Mouse (Mus musculus) heart, adult 2 months (tissue): ENCODE results near the gene Srd5a1. TPM values are rescaled to one million over a fixed set of nuclear protein-coding genes. Genes with fewer than 3 reads are reported as not detected.
A peak's percentile ranks its signal among the peaks of the same experiment; 100 is the strongest.

Experiments
- DNase-seq, 2 experiments: peaks; one replicate each; pipeline ENCODE4 v3.0.0; 2021
- H3K27ac ChIP-seq: fragments of 200-600 bp; 2 replicates; pipeline ENCODE4 v1.8.1; 2022
- H3K27me3 ChIP-seq: fragments of 200-500 bp; 2 replicates; pipeline ENCODE4 v1.6.1; 2012; ENCODE audit warnings: mild to moderate bottlenecking, low read length, inconsistent platforms, mixed read lengths; ENCODE audit not compliant: control insufficient read depth, insufficient read depth
- H3K36me3 ChIP-seq: fragments of 200-500 bp; 2 replicates; pipeline ENCODE4 v1.6.1; 2012; ENCODE audit warnings: low read length, inconsistent platforms; ENCODE audit not compliant: control insufficient read depth, insufficient read depth
- H3K4me1 ChIP-seq: fragments of 200-500 bp; 2 replicates; pipeline ENCODE4 v1.6.1; 2011; ENCODE audit warnings: low read length; ENCODE audit not compliant: control insufficient read depth, insufficient read depth
- H3K4me3 ChIP-seq: fragments of 200-600 bp; 2 replicates; pipeline ENCODE4 v1.8.1; 2022
- H3K79me2 ChIP-seq: fragments of 200-500 bp; replicated peaks from 2 replicates; pipeline ENCODE4 v1.6.1; 2012; ENCODE audit warnings: mild to moderate bottlenecking, inconsistent platforms, low read length, moderate library complexity, mixed read lengths; ENCODE audit not compliant: control insufficient read depth, insufficient read depth
- H3K9ac ChIP-seq: fragments of 200-500 bp; 2 replicates; pipeline ENCODE4 v1.6.1; 2012; ENCODE audit warnings: low read depth, mild to moderate bottlenecking, control low read depth, inconsistent platforms, low read length, mixed read lengths
- CTCF ChIP-seq: fragments of 200-600 bp; IDR thresholded peaks from 2 replicates; pipeline ENCODE4 v1.8.1; 2022; ENCODE audit warnings: antibody characterized with exemption, mild to moderate bottlenecking, moderate library complexity
- EP300 ChIP-seq: fragments of 200-500 bp; IDR thresholded peaks from 2 replicates; pipeline ENCODE4 v1.6.1; 2011; ENCODE audit warnings: low read depth, low read length, control low read depth; ENCODE audit not compliant: insufficient read depth
- POLR2A ChIP-seq: fragments of 200-500 bp; IDR thresholded peaks from 2 replicates; pipeline ENCODE4 v1.6.1; 2011; ENCODE audit warnings: mild to moderate bottlenecking, low read depth, low read length, control low read depth; ENCODE audit not compliant: insufficient read depth
- WGBS: fragments of 180-500 bp; shearing (Covaris S2); methylation state at CpG from one replicate; pipeline ENCODE4 v1.1.7; 2018; 5-methylcytosine and 5-hydroxymethylcytosine counted together
- intact Hi-C: fragments of 180-260 bp; cut with DNase I; formaldehyde crosslinking; loops from one replicate; pipeline ENCODE4 v1.15.1; 2025
- polyA plus RNA-seq: library from polyadenylated mRNA; depleted of rRNA; stranded (reverse); fragments of >200 nt; gene quantifications from 2 replicates; pipeline ENCODE4 v1.2.3, GENCODE M21; 2012
- total RNA-seq, 2 experiments: library from RNA; stranded (reverse); gene quantifications; 2 replicates each; pipeline ENCODE4 v1.2.3; 2021

The Srd5a1 gene
- total and polyA plus RNA-seq, 3 experiments: 0.64 to 1.3 (median 0.65) TPM

DNA sequence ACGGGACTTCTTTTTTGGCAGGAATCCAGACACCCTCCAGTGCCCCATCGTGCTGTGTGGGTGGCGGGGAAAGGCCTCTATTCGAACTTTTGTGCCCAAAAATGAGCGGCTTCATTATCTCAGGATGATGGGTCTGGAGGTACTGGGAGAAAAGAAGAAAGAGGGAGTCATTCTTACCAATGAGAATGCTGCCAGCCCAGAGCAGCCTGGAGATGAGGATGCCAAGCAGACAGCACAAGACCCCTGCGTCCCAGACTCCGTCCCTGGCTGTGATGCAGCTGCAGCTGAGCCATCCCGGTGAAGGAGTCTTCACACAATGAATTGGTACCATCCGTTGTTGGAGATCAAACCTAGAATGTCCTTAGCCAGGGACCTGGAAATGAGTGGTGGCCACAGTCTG is 22.3 kb upstream of the Srd5a1 start:
- H3K27me3 ChIP-seq: no peaks in the 10 kb centered on the region
- H3K4me3 ChIP-seq: no peak overlapping the region
- no peak overlapping the region for H3K9ac ChIP-seq
- intact Hi-C loops: no loop called here
- DNase-seq: no peak
- no peaks in the 10 kb centered on the region for H3K36me3 ChIP-seq
- 89% methylated on average over 9 of the region's 9 CpGs for WGBS
- H3K79me2 ChIP-seq: no peaks in the 10 kb centered on the region
- no peak overlapping the region for H3K27ac ChIP-seq
- TF ChIP-seq CTCF (no peak), POLR2A (no peak), EP300 (no peak)
- no peaks in the 10 kb centered on the region for H3K4me1 ChIP-seq

DNA sequence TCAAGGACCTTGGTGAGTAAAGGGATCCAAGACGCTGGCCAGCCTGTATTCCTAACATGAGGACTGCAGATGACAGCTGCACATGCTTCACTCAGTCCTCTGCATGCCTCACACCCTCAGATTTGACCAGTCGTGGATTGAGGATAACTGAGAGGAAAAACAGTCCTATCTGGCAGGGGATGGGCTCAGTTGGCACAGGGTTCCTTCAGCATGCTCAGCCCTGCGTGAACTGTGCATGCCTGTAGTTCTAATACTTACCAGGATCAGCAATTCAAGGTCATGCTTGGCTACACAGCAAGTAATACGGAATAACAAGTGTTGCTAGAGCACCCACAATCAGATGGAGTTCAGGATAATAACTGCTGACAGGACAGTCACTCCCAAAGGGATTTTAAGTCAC is 20.4 kb upstream of the Srd5a1 start:
- H3K27me3 ChIP-seq: no peaks in the 10 kb centered on the region
- WGBS: 80% methylated on average over 4 of the region's 4 CpGs
- no peak for DNase-seq
- H3K79me2 ChIP-seq: no peaks in the 10 kb centered on the region
- intact Hi-C loops: no loop called here
- H3K27ac ChIP-seq: no peak overlapping the region
- H3K4me3 ChIP-seq: no peak overlapping the region
- no peaks in the 10 kb centered on the region for H3K36me3 ChIP-seq
- H3K4me1 ChIP-seq: no peaks in the 10 kb centered on the region
- TF ChIP-seq CTCF: no peak
- TF ChIP-seq EP300: no peak
- no peak for TF ChIP-seq POLR2A
- no peak overlapping the region for H3K9ac ChIP-seq

DNA sequence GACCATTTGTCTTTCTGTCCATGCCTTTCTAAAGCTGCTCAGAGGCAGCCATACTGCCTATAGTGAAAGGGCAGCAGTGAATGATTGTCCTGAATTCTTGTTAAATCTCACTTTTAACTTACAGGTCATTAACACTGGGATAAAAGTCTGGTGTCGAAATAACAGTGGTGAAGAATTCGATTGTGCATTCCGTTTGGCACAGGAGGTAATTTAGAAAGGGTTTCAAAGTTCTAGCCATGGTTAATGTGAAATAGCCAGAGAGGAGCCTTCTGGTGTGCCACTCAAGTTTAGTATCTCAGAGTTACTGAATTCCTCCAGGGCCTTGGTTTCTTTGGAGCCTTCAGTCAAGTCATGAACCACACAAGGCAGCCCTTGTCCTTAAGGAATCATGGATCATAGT is 19.9 kb upstream of the Srd5a1 start:
- no peak for DNase-seq
- Histone ChIP-seq H3K4me3 (no peak overlapping the region), H3K27ac (no peak overlapping the region), H3K27me3 (no peaks in the 10 kb centered on the region), H3K9ac (no peak overlapping the region), H3K36me3 (no peaks in the 10 kb centered on the region), H3K4me1 (no peaks in the 10 kb centered on the region), H3K79me2 (no peaks in the 10 kb centered on the region)
- TF ChIP-seq EP300 (no peak), CTCF (no peak), POLR2A (no peak)
- WGBS: 95% methylated on average over 3 of the region's 3 CpGs
- intact Hi-C loops: no loop called here

DNA sequence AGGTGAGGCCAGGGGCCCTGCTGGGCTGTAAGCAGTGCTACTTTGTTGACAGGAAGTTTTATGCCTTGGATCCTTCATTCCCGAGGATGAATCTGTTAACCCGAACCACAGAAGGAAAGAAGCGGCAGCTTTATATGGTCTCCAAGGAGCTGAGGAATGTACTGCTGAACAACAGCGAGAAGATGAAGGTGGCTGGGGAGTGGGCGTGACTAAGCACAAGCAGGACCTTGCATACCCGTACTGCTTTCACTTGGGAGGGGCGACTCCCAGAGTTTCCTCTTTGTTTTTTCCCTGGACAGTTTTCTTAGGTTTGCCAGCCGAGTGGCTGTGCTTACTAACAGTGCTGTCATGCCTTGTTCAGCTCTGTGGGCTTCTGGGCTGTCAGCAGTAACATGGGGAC is 19.3 kb upstream of the Srd5a1 start:
- WGBS: 76% methylated on average over 8 of the region's 8 CpGs
- no peak overlapping the region for H3K4me3 ChIP-seq
- no peaks in the 10 kb centered on the region for H3K36me3 ChIP-seq
- no peaks in the 10 kb centered on the region for H3K79me2 ChIP-seq
- no peak overlapping the region for H3K27ac ChIP-seq
- no peaks in the 10 kb centered on the region for H3K4me1 ChIP-seq
- DNase-seq: no peak
- H3K9ac ChIP-seq: no peak overlapping the region
- no peaks in the 10 kb centered on the region for H3K27me3 ChIP-seq
- intact Hi-C loops: no loop called here
- TF ChIP-seq POLR2A (no peak), CTCF (no peak), EP300 (no peak)

DNA sequence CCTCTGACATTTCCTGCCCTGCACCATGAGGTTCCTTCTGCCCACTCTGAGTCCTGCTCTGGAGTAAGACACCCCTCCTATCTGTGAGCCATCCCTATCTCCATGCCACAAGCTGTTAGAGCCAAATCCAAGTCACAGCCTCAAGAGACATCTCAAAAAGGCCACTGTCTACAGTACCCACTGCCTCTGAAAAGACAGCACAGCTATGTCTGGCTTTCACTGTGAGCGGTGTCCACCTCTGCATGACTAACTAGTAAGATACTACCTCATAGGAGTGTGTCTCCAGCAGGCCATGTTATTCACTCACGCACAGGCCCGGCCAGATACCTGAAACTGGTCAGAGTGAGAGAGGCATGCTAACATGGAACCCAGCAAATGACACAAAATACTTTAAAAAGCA is 16.7 kb upstream of the Srd5a1 start:
- peak in 1 of 2 experiments; percentile 3 for DNase-seq
- Histone ChIP-seq H3K27ac (no peak overlapping the region), H3K9ac (no peak overlapping the region), H3K27me3 (no peaks in the 10 kb centered on the region), H3K4me1 (no peaks in the 10 kb centered on the region), H3K4me3 (no peak overlapping the region), H3K79me2 (no peaks in the 10 kb centered on the region), H3K36me3 (no peaks in the 10 kb centered on the region)
- intact Hi-C loops: no loop called here
- TF ChIP-seq POLR2A (no peak), EP300 (no peak), CTCF (no peak)
- WGBS: 98% methylated on average over 3 of the region's 3 CpGs

DNA sequence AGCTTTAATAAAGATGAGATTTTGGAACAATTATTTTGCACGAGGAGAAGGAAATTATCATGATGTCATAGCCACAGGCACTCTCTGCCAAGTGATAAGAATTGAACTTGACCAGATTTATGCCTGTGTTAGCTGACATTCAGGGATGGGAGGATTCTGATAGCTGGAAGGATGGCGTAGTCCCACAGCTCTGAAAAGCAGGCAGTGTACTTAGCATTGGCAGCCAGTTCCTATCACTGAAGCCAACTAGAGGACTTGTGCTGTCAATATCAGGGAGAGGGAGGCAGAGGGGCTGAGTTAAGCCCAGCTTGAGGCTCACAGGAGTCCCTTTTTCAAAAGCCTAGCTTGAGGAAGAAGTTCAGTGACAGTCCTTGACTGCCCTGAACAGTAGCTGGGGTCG is 13.3 kb upstream of the Srd5a1 start:
- Histone ChIP-seq H3K4me1 (no peaks in the 10 kb centered on the region), H3K79me2 (no peaks in the 10 kb centered on the region), H3K4me3 (no peak overlapping the region), H3K27me3 (no peaks in the 10 kb centered on the region), H3K36me3 (no peaks in the 10 kb centered on the region), H3K27ac (no peak overlapping the region), H3K9ac (no peak overlapping the region)
- intact Hi-C loops: no loop called here
- WGBS: 64% methylated on average over 3 of the region's 3 CpGs
- DNase-seq: no peak
- TF ChIP-seq POLR2A (no peak), EP300 (no peak), CTCF (no peak)

DNA sequence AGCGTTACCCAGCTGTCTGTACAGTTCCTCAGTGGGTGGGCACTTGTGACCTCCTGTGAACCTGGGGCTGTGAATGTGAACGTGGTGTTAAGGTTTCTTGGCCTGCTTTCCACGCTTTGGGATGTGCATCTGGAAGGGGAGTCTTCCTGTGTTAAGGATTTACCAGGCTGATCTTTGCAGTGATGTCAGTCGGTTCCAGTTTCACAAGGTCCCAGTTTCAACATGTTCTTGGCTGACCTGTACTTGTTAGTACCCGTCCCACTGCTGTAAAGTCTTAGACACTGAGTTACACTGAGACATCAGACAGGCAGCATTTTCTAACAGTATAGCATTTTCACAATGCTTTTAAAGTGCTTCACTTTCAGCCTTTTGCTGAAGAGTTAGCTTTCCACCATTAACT is 12.6 kb upstream of the Srd5a1 start:
- Histone ChIP-seq H3K79me2 (no peaks in the 10 kb centered on the region), H3K27me3 (no peaks in the 10 kb centered on the region), H3K36me3 (no peaks in the 10 kb centered on the region), H3K4me1 (no peaks in the 10 kb centered on the region), H3K27ac (no peak overlapping the region), H3K4me3 (no peak overlapping the region), H3K9ac (no peak overlapping the region)
- intact Hi-C loops: no loop called here
- DNase-seq: no peak
- 76% methylated on average over 5 of the region's 5 CpGs for WGBS
- TF ChIP-seq CTCF (no peak), EP300 (no peak)
